Mouse (Mus musculus) small intestine, adult 2 months (tissue): ENCODE results near the gene Prx. TPM values are rescaled to one million over a fixed set of nuclear protein-coding genes. Genes with fewer than 3 reads are reported as not detected.

Experiments used
- H3K27ac ChIP-seq: fragments of 200-500 bp; 2 replicates; pipeline ENCODE4 v1.5.1; 2012; ENCODE audit warnings: low read depth, low read length, control low read depth, inconsistent platforms; ENCODE audit not compliant: insufficient read depth
- H3K27me3 ChIP-seq: fragments of 200-500 bp; 2 replicates; pipeline ENCODE4 v1.6.1; 2012; ENCODE audit warnings: mild to moderate bottlenecking, moderate library complexity, low read length, inconsistent platforms; ENCODE audit not compliant: control insufficient read depth, insufficient read depth
- H3K36me3 ChIP-seq: fragments of 200-500 bp; 2 replicates; pipeline ENCODE4 v1.6.1; 2012; ENCODE audit warnings: mild to moderate bottlenecking, low read length, control low read depth, inconsistent platforms; ENCODE audit not compliant: control insufficient read depth, insufficient read depth
- H3K4me1 ChIP-seq: fragments of 200-500 bp; 2 replicates; pipeline ENCODE4 v1.6.1; 2012; ENCODE audit warnings: low read length, inconsistent platforms, mixed read lengths; ENCODE audit not compliant: control insufficient read depth, insufficient read depth, insufficient read length
- H3K4me3 ChIP-seq: fragments of 200-500 bp; 2 replicates; pipeline ENCODE4 v1.5.1; 2012; ENCODE audit warnings: low read depth, mild to moderate bottlenecking, control low read depth, inconsistent platforms, low read length, moderate library complexity
- CTCF ChIP-seq: fragments of 200-500 bp; IDR thresholded peaks from 2 replicates; pipeline ENCODE4 v1.5.1; 2012; ENCODE audit warnings: low read depth, mild to moderate bottlenecking, control low read depth, inconsistent platforms, low read length, moderate library complexity, mixed read lengths; ENCODE audit not compliant: insufficient replicate concordance, insufficient read length; ENCODE audit errors: extremely low read depth
- POLR2A ChIP-seq: fragments of 200-500 bp; IDR thresholded peaks from 2 replicates; pipeline ENCODE4 v1.6.1; 2012; ENCODE audit warnings: low read depth, mild to moderate bottlenecking, control low read depth, inconsistent platforms, low read length, moderate library complexity
- WGBS: fragments of 180-500 bp; shearing (Covaris S2); methylation state at CpG from one replicate; pipeline ENCODE4 v1.1.7; 2018; 5-methylcytosine and 5-hydroxymethylcytosine counted together
- polyA plus RNA-seq: library from polyadenylated mRNA; depleted of rRNA; stranded (reverse); fragments of >200 nt; gene quantifications from 2 replicates; pipeline ENCODE4 v1.2.3, GENCODE M21; 2012

The Prx gene
- polyA plus RNA-seq, 1 experiment, result 0.68 TPM

- Histone ChIP-seq H3K36me3 (no peaks in the 10 kb centered on the region), H3K4me3 (no peak overlapping the region), H3K4me1 (peaks cover 5% of the 10 kb centered on the region; the same call in 1 of the 2 replicates), H3K27me3 (no peaks in the 10 kb centered on the region), H3K27ac (peak overlapping the region; percentile 80)
- WGBS, result 13% methylated on average over 6 of the region's 6 CpGs
- TF ChIP-seq CTCF (peak; percentile 75; the same call in 1 of the 2 replicates), POLR2A (no peak)
Measured at GRCm38 (mm10) chr7:27508648-27509005, 9.5 kb downstream of the Prx start.

GRCm38 (mm10) chr7:27510809-27511208, 11.7 kb downstream of the Prx start:
- no peak overlapping the region for H3K4me3 ChIP-seq
- no peaks in the 10 kb centered on the region for H3K27me3 ChIP-seq
- 96% methylated on average over 2 of the region's 2 CpGs for WGBS
- TF ChIP-seq CTCF (no peak), POLR2A (no peak)
- H3K4me1 ChIP-seq, result peaks cover 6% of the 10 kb centered on the region
- no peaks in the 10 kb centered on the region for H3K36me3 ChIP-seq
- H3K27ac ChIP-seq, result no peak overlapping the region

DNA sequence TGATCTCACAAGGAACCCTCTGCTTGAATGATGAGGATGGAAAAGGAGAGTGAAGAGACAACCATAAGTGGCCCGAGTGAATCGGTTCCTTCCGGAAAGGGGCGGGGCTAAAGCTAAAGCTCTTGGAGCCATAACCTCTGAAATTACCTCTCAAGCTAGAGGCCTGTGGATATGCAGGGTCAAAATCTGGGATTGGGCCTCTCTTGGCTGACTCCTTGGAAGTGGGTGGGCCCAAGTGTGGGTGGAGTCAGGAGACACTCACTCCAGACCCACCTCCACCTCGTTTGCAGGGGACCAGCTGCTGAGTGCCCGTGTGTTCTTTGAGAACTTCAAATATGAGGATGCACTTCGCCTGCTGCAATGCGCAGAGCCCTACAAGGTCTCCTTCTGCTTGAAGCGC, 15.8 kb downstream of the Prx start:
- H3K4me1 ChIP-seq, result peaks cover 2% of the 10 kb centered on the region; the same call in 1 of the 2 replicates
- H3K4me3 ChIP-seq, result no peak overlapping the region
- H3K36me3 ChIP-seq, result no peaks in the 10 kb centered on the region
- TF ChIP-seq POLR2A (no peak), CTCF (no peak)
- H3K27me3 ChIP-seq, result no peaks in the 10 kb centered on the region
- WGBS, result 67% methylated on average over 9 of the region's 9 CpGs
- no peak overlapping the region for H3K27ac ChIP-seq

- H3K36me3 ChIP-seq, result no peaks in the 10 kb centered on the region
- peaks cover 8% of the 10 kb centered on the region for H3K4me1 ChIP-seq
- no peak overlapping the region for H3K4me3 ChIP-seq
- 80% methylated on average over 9 of the region's 9 CpGs for WGBS
- no peaks in the 10 kb centered on the region for H3K27me3 ChIP-seq
- TF ChIP-seq POLR2A (no peak), CTCF (no peak)
- H3K27ac ChIP-seq, result no peak overlapping the region
Measured at GRCm38 (mm10) chr7:27518314-27518713, 19.2 kb downstream of the Prx start.

DNA sequence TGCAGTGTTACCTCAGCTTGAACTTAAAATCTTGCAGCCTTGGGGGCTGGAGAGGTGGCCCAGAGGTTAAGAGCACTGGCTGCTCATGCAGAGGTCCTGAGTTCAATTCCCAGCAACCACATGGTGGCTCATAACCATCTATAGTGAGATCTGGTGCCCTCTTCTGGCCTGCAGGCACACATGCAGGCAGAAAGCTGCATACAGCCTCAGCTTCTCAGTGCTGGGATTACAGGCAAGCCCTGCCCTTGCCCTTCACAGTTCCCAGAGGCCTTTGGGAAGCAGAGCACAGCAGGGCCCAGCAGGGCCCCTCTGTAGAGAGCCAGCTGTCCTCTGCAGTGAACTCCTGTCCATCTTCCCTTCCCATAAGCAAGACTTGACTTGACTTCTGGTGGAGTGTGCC, 21.0 kb downstream of the Prx start:
- Histone ChIP-seq H3K36me3 (no peaks in the 10 kb centered on the region), H3K4me1 (peaks cover 7% of the 10 kb centered on the region; the same call in 1 of the 2 replicates), H3K27me3 (no peaks in the 10 kb centered on the region), H3K27ac (no peak overlapping the region), H3K4me3 (no peak overlapping the region)
- TF ChIP-seq POLR2A (no peak), CTCF (no peak)

- peaks cover 7% of the 10 kb centered on the region; the same call in 1 of the 2 replicates for H3K4me1 ChIP-seq
- no peaks in the 10 kb centered on the region for H3K27me3 ChIP-seq
- TF ChIP-seq CTCF (no peak), POLR2A (no peak)
- no peak overlapping the region for H3K27ac ChIP-seq
- no peak overlapping the region for H3K4me3 ChIP-seq
- no peaks in the 10 kb centered on the region for H3K36me3 ChIP-seq
- WGBS, result 26% methylated on average over 1 of the region's 1 CpGs
Measured at GRCm38 (mm10) chr7:27520599-27520998, 21.5 kb downstream of the Prx start.

DNA sequence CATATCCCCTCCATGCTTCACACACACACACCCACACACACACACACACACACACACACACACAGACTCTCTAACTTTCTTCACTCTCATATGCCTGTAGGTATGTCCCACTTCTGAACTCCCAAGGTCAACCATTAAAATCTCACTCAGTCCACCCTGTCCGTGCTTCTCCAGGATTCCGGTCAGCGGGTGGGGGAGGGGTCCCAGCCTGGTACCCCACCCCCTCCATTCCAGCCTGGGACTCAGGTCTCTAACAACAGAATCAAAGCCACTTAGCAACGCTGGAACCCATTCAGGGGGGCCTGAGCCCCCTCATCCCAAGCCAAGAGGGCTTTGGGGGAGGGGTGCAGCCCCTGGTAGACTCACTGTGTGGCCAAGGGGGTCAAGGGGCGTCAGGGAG, 23.8 kb downstream of the Prx start, which contains the start of gene Hipk4:
TSS of gene Hipk4 (plus strand) at position 301 of the 400 bp plus-strand sequence.
- Histone ChIP-seq H3K4me3 (no peak within 1 kb of the TSS), H3K4me1 (peaks cover 7% of the 10 kb centered on the region; the same call in 1 of the 2 replicates), H3K27ac (no peak within 1 kb of the TSS), H3K27me3 (no peaks in the 10 kb centered on the region), H3K36me3 (no peaks in the 10 kb centered on the region)
- 65% methylated on average over 5 of the region's 5 CpGs for WGBS
- TF ChIP-seq CTCF, result no peak
- no peak for TF ChIP-seq POLR2A

- Histone ChIP-seq H3K36me3 (no peaks in the 10 kb centered on the region), H3K27ac (no peak overlapping the region), H3K4me3 (no peak overlapping the region), H3K27me3 (no peaks in the 10 kb centered on the region), H3K4me1 (peaks cover 7% of the 10 kb centered on the region; the same call in 1 of the 2 replicates)
- TF ChIP-seq POLR2A (no peak), CTCF (no peak)
- 94% methylated on average over 13 of the region's 13 CpGs for WGBS
Measured at GRCm38 (mm10) chr7:27523805-27524204, 24.7 kb downstream of the Prx start.
